Mouse (Mus musculus) kidney, postnatal 0 days (tissue): ENCODE measurements around the gene Hacd2. TPM values are rescaled to one million over a fixed set of nuclear protein-coding genes. Genes with fewer than 3 reads are reported as not detected.

Experiments
- ATAC-seq: fragments of 200-750 bp; cut with Nextera tagmentation; replicated peaks from 2 replicates; pipeline ENCODE4 v1.8.0; 2017; ENCODE audit warnings: low read depth, moderate number of reproducible peaks, moderate TSS enrichment, moderate library complexity; ENCODE audit not compliant: low FRiP score
- DNase-seq: peaks from one replicate; pipeline ENCODE4 v3.0.0-alpha.2; 2016; ENCODE audit warnings: low spot score
- H3K27ac ChIP-seq: fragments of 300-500 bp; sonication (generic); 2 replicates; pipeline ENCODE4 v1.5.1; 2014; ENCODE audit warnings: mild to moderate bottlenecking
- H3K27me3 ChIP-seq: fragments of 300-500 bp; sonication (generic); 2 replicates; pipeline ENCODE4 v1.6.1; 2014; ENCODE audit warnings: low read length, mixed read lengths; ENCODE audit not compliant: insufficient read depth
- H3K36me3 ChIP-seq: fragments of 300-500 bp; sonication (generic); 2 replicates; pipeline ENCODE4 v1.6.1; 2014; ENCODE audit warnings: low read length, mixed read lengths; ENCODE audit not compliant: insufficient read depth
- H3K4me1 ChIP-seq: fragments of 300-500 bp; sonication (generic); replicated peaks from 2 replicates; pipeline ENCODE4 v1.6.1; 2014; ENCODE audit warnings: antibody characterized with exemption, low read length, mixed read lengths; ENCODE audit not compliant: insufficient read depth
- H3K4me2 ChIP-seq: fragments of 300-500 bp; sonication (generic); 2 replicates; pipeline ENCODE4 v1.6.1; 2014; ENCODE audit warnings: mild to moderate bottlenecking, low read length, moderate library complexity, mixed read lengths
- H3K4me3 ChIP-seq: fragments of 300-500 bp; sonication (generic); replicated peaks from 2 replicates; pipeline ENCODE4 v1.5.1; 2014; ENCODE audit warnings: low read depth, low read length
- H3K9ac ChIP-seq: fragments of 300-500 bp; sonication (generic); 2 replicates; pipeline ENCODE4 v1.6.1; 2014; ENCODE audit warnings: low read depth, low read length
- H3K9me3 ChIP-seq: fragments of 300-500 bp; sonication (generic); replicated peaks from 2 replicates; pipeline ENCODE4 v1.6.1; 2016; ENCODE audit warnings: low read length, inconsistent platforms, mixed read lengths
- CTCF ChIP-seq: IDR thresholded peaks from 2 replicates; pipeline ENCODE4 v1.5.1; 2016; ENCODE audit warnings: antibody characterized with exemption, low read depth, mild to moderate bottlenecking, moderate library complexity
- WGBS: fragments of 180-500 bp; shearing (Covaris S2); extraction: QIAGEN DNeasy Blood & Tissue Kit; methylation state at CpG from one replicate; pipeline ENCODE4 v1.1.7; 2014; 5-methylcytosine and 5-hydroxymethylcytosine counted together
- polyA plus RNA-seq: library from polyadenylated mRNA; unstranded; fragments of >200 nt; fragmentation: Nextera tagmentation; extraction: Ambion mirVana; gene quantifications from 2 replicates; pipeline ENCODE4 v1.2.1, GENCODE M21; 2015

Gene Hacd2
- polyA plus RNA-seq, 1 experiment from 2014 or later: 92.6 TPM

DNA sequence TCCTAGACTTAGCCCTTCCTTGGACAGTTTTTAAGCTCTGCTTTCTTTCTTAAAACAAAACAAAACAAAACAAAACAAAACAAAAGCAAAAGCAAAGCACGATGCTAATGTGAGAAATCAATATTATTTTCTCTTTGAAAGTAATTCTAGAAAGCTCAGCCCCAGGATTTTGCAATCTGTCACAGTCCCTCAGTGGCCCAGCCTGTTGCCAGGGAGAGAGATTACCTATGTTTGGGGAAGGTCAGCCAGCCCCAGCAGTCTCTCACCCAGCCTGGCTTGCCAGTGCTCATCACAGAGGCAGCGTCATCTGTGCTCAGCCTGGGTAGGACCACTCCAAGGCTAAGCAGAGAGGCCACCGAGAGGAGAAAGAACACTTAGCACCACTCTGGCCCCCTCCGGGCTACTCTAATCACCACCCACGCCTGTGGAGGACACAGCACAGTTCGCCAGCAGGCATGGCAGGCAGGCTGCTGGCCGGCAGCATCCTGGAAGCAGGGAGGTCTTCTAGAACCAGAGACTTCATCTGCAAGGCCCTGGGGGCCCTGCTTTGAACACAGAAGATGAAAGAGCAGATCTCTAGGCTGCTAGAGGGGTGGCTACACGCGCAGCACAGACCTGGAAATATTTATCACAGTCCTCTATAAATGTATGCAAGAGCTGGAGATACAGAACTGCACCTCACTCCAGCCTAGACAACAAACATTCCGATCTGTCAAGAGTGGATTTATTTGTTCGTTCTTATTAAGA, 117.8 kb downstream of the Hacd2 start:
- Histone ChIP-seq H3K4me3 (no peak overlapping the region), H3K9ac (no peak overlapping the region), H3K27me3 (no peaks in the 10 kb centered on the region), H3K9me3 (no peaks in the 10 kb centered on the region), H3K27ac (no peak overlapping the region), H3K36me3 (no peaks in the 10 kb centered on the region), H3K4me2 (no peak overlapping the region), H3K4me1 (no peaks in the 10 kb centered on the region)
- no peak for DNase-seq
- TF ChIP-seq CTCF: no peak
- WGBS: 35% methylated on average over 11 of the region's 11 CpGs
- ATAC-seq: no peak

- H3K27me3 ChIP-seq: no peaks in the 10 kb centered on the region
- no peaks in the 10 kb centered on the region for H3K36me3 ChIP-seq
- TF ChIP-seq CTCF: no peak
- no peak overlapping the region for H3K4me3 ChIP-seq
- no peaks in the 10 kb centered on the region for H3K4me1 ChIP-seq
- no peak overlapping the region for H3K4me2 ChIP-seq
- no peak overlapping the region for H3K27ac ChIP-seq
- H3K9ac ChIP-seq: no peak overlapping the region
- DNase-seq: no peak
- WGBS: 45% methylated on average over 9 of the region's 9 CpGs
- no peaks in the 10 kb centered on the region for H3K9me3 ChIP-seq
- ATAC-seq: no peak
Measured at GRCm38 (mm10) chr16:35140620-35140975, 118.4 kb downstream of the Hacd2 start.

DNA sequence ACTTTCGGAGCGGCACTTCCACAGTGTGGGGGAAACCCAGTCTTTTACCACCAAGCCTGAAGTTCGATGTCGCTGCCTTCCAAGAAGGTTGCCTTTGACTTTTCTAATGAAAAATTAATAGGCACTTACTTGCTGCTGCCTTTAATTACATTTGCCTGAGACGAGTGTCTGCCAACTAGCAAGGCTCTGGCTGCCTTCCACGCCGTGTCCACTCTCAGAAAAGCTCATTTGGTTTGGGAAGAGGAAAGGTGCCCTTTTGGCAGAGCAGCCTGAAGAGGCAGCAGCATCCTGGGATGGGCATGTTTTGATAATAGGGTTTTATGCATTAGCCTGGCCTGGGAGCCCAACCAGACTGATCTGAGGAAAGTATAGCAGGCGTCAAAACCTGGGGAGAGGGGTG, 119.6 kb downstream of the Hacd2 start:
- DNase-seq (no peak), ATAC-seq (no peak)
- Histone ChIP-seq H3K4me3 (no peak overlapping the region), H3K27me3 (no peaks in the 10 kb centered on the region), H3K4me2 (no peak overlapping the region), H3K36me3 (no peaks in the 10 kb centered on the region), H3K9ac (no peak overlapping the region), H3K27ac (no peak overlapping the region), H3K4me1 (no peaks in the 10 kb centered on the region), H3K9me3 (no peaks in the 10 kb centered on the region)
- no peak for TF ChIP-seq CTCF
- 86% methylated on average over 8 of the region's 8 CpGs for WGBS

DNA sequence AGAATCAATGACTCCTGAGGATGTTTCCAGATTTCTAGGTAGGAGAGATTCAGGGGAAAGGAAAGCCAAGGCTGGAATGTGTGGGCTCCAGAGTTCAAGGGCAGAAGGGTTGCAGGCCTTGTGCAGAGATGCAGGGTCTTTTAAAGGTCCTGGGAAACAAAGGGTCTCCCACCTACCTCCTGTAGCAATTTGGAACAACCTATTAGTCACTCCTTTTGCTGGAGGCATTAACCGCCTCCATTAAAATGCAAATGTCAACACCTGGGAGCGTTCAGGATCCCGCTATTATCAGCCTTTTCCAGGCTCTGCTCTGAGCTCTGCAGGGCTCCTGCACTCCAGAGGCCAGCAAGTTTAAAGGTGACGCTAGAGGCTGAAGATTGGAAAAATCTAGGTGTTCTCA, 123.9 kb downstream of the Hacd2 start:
- H3K4me3 ChIP-seq: no peak overlapping the region
- no peaks in the 10 kb centered on the region for H3K9me3 ChIP-seq
- no peak for TF ChIP-seq CTCF
- no peak overlapping the region for H3K27ac ChIP-seq
- peaks cover 3% of the 10 kb centered on the region for H3K27me3 ChIP-seq
- no peaks in the 10 kb centered on the region for H3K4me1 ChIP-seq
- no peak overlapping the region for H3K9ac ChIP-seq
- ATAC-seq (no peak), DNase-seq (no peak)
- no peaks in the 10 kb centered on the region for H3K36me3 ChIP-seq
- 29% methylated on average over 4 of the region's 4 CpGs for WGBS
- H3K4me2 ChIP-seq: no peak overlapping the region

DNA sequence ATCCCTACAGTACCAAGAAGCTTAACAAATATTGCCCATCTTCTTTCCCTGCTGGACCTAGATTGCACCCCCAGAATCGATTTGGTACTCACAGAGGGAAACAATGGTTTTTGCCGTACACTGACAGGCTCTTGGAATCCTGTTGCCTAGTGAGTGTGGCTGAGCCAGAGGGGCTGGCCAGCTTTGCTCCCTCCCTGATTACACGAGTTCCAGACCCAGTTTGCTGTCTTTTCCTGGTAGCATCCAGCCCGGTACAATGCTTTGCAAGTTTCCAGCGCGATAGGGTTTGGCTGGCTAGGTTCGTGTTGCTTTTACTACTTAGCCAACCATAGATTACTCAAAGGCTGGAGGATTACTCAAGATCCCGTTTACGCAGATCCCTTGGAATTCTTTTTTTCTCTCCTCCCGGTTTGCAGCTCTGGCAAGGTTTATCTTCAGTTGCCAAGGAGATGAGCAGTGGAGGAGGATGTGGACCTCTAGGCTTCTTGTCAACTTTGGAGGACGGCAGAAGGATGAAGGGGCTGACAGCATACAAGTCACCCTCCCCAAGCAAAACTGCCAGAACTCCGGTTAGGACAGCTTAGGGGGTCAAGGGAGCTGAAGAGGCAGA, 131.0 kb downstream of the Hacd2 start:
- ATAC-seq (no peak), DNase-seq (no peak)
- Histone ChIP-seq H3K36me3 (no peaks in the 10 kb centered on the region), H3K4me3 (no peak overlapping the region), H3K27ac (no peak overlapping the region), H3K9me3 (no peaks in the 10 kb centered on the region), H3K4me1 (0 out of 2 replicates have a peak, but pooled peaks cover 9% of the 10 kb centered on the region), H3K9ac (no peak overlapping the region), H3K27me3 (peaks cover 68% of the 10 kb centered on the region), H3K4me2 (no peak overlapping the region)
- whole genome bisulfite sequencing: 8% methylated on average over 12 of the region's 12 CpGs
- TF ChIP-seq CTCF: no peak

DNA sequence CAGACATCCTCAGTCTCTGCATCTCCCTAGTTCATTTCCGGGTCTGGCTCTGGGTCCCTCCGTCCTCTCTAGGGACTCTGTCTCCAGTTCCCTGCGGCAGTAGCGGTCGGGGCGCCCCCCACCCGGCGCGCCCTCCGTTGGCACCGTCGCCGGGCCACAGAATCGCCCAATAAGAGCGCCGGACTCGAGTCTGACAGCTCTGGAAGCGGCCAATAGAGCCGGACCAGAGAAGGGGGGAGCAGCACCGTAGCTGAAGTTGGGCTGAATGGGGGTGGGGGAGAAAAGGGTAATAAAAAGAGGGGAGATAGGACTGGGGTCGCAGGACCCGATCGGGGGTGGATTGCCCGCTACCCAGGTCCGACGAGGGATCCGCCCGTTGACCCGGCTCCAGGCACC, 132.0 kb downstream of the Hacd2 start:
- peak overlapping the region; percentile 97 for H3K4me2 ChIP-seq
- H3K9me3 ChIP-seq: no peaks in the 10 kb centered on the region
- peak overlapping the region; percentile 62 for H3K4me3 ChIP-seq
- no peak overlapping the region for H3K27ac ChIP-seq
- 0 out of 2 replicates have a peak, but pooled peaks cover 9% of the 10 kb centered on the region for H3K4me1 ChIP-seq
- TF ChIP-seq CTCF: no peak
- 2% methylated on average over 29 of the region's 29 CpGs for WGBS
- peaks cover 71% of the 10 kb centered on the region for H3K27me3 ChIP-seq
- ATAC-seq (no peak), DNase-seq (no peak)
- H3K9ac ChIP-seq: peak overlapping the region; percentile 54; the same call in 1 of the 2 replicates
- no peaks in the 10 kb centered on the region for H3K36me3 ChIP-seq
